Mouse (Mus musculus): Measurements from ENCODE around the gene Srsf12.

DNA sequence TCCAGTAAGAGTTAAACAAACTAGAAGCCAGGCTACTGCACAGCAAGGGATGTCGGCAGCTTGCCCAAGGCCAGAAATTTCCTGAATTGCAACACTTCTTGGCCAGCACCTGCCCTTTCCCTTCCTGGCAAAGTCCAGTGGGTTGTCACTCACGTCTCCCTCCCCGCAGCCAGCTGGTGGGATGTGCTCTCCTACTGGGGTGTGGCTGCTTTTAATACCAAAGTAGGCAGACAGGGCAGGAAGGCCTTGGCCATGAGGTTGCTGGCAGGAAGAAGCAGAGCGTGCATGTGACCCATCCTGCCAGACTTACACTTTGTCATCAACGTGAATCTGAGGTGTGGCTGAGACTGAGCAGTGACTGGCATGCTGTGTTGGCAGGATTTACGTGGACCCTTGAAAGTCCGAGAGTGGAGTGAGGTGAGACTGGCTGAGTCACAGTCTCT lies 52.5 kb downstream of the Srsf12 start:
- TF ChIP-seq CTCF (IDR thresholded peaks at IDR 0.05), result peak; percentile 56
- peak; percentile 96 for TF ChIP-seq EP300 (IDR thresholded peaks at IDR 0.05)
